Mouse (Mus musculus) testis, adult 2 months (tissue): ENCODE results near the gene Acd. TPM values are rescaled to one million over a fixed set of nuclear protein-coding genes. Genes with fewer than 3 reads are reported as not detected.

Experiments used
- H3K27ac ChIP-seq: fragments of 200-500 bp; 2 replicates; pipeline ENCODE4 v1.5.1; 2012; ENCODE audit warnings: low read depth, low read length; ENCODE audit not compliant: control insufficient read depth, insufficient read depth
- H3K27me3 ChIP-seq: fragments of 200-500 bp; 2 replicates; pipeline ENCODE4 v1.6.1; 2012; ENCODE audit warnings: mild to moderate bottlenecking, low read length, moderate library complexity; ENCODE audit not compliant: control insufficient read depth, insufficient read depth
- H3K36me3 ChIP-seq: fragments of 200-500 bp; 2 replicates; pipeline ENCODE4 v1.6.1; 2012; ENCODE audit warnings: mild to moderate bottlenecking, low read length; ENCODE audit not compliant: control insufficient read depth, insufficient read depth
- H3K4me1 ChIP-seq: fragments of 200-500 bp; 2 replicates; pipeline ENCODE4 v1.6.1; 2012; ENCODE audit warnings: low read length; ENCODE audit not compliant: control insufficient read depth, insufficient read depth
- H3K4me3 ChIP-seq: fragments of 200-500 bp; 2 replicates; pipeline ENCODE4 v1.5.1; 2012; ENCODE audit warnings: low read depth, mild to moderate bottlenecking, low read length, moderate library complexity, mixed read lengths; ENCODE audit not compliant: control insufficient read depth
- CTCF ChIP-seq: fragments of 200-500 bp; IDR thresholded peaks from 2 replicates; pipeline ENCODE4 v1.5.1; 2012; ENCODE audit warnings: low read depth, mild to moderate bottlenecking, inconsistent platforms, low read length, moderate library complexity; ENCODE audit not compliant: control insufficient read depth, insufficient read depth, insufficient replicate concordance
- POLR2A ChIP-seq: fragments of 200-500 bp; IDR thresholded peaks from 2 replicates; pipeline ENCODE4 v1.6.1; 2012; ENCODE audit warnings: low read depth, mild to moderate bottlenecking, inconsistent platforms, low read length, moderate library complexity; ENCODE audit not compliant: control insufficient read depth
- polyA plus RNA-seq: library from polyadenylated mRNA; depleted of rRNA; stranded (reverse); fragments of >200 nt; gene quantifications from 2 replicates; pipeline ENCODE4 v1.2.3, GENCODE M21; 2012

The Acd gene
- polyA plus RNA-seq, 1 experiment = 40.2 TPM

- Histone ChIP-seq H3K27ac (peak overlapping the region; percentile 29; the same call in 1 of the 2 replicates), H3K36me3 (no peaks in the 10 kb centered on the region), H3K27me3 (no peaks in the 10 kb centered on the region), H3K4me1 (peaks cover 23% of the 10 kb centered on the region), H3K4me3 (peak overlapping the region; percentile 93)
- TF ChIP-seq CTCF = no peak
- no peak for TF ChIP-seq POLR2A
Observed at GRCm38 (mm10) chr8:105700566-105700965, 336 bp downstream of the Acd start.

DNA sequence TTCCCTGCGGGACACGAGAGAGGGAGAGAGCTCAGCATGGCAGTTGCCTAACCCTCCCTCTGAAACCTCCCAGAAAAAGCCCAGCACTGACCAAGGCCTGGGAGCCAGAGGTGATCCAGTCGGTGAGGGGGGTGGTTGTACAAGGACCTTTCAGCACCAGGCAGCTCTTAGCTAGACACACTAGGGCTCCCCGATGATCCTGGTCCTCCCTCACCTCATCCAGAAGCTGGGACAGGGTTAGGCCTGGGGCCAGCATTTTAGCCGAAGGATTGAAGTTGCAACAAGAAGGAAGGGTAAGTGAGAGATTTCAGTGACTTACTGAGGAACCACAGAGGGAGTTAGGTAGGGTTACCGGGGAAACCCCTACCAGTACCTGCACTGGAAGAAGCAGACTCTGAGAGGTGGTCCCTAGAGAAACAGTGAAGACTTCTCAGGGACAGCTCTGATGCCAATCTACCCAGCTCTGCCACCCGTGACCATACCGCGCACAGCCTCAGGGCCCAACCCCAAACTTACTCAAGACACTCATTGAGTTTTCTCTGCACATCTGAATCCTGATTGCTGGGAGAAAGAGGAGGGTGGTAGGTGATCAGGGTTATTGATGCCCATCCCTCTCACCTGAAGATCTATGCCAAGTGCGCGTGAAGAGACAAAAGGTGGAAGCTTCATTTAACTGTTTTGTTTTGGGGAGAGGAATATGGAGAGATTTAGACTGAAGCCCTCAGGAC, 1.2 kb downstream of the Acd start:
- Histone ChIP-seq H3K4me1 (peaks cover 30% of the 10 kb centered on the region), H3K27me3 (no peaks in the 10 kb centered on the region), H3K4me3 (peak overlapping the region; percentile 93), H3K36me3 (no peaks in the 10 kb centered on the region), H3K27ac (no peak overlapping the region)
- TF ChIP-seq POLR2A = no peak
- no peak for TF ChIP-seq CTCF

- H3K36me3 ChIP-seq = no peaks in the 10 kb centered on the region
Observed at GRCm38 (mm10) chr8:105698734-105699133, 2.2 kb downstream of the Acd start.

DNA sequence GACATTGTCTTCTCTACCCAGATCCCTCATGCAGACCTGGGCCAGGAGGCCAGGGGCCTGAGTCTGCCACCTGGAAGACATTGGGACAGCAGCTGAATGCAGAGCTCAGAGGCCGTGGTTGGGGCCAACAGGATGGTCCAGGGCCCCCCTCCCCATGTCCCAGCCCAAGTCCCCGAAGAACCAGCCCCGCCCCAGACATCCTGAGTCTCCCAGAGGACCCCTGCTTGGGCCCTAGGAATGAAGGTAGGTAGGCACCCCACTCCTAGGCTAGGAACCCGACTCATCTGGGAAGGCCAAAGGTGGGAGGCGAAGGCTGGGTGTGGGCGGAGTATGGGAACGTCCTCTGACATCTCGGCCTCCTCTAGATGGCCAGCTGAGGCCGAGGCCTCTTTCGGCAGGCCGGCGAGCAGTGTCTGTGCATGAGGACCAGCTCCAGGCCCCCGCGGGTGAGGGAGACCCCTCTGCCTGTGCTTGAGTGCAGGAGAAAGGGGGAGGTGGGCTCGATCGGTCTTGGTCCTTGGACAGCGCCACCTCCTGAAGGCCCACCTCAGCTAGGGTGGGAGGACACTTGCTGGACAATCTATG, 3.6 kb downstream of the Acd start:
- Histone ChIP-seq H3K36me3 (no peaks in the 10 kb centered on the region), H3K27me3 (no peaks in the 10 kb centered on the region), H3K27ac (no peak overlapping the region), H3K4me1 (peaks cover 30% of the 10 kb centered on the region), H3K4me3 (no peak overlapping the region)
- TF ChIP-seq CTCF (no peak), POLR2A (no peak)

More at GRCm38 (mm10) chr8:105698734-105699133, 2.2 kb downstream of the Acd start:
- Histone ChIP-seq H3K27me3 (no peaks in the 10 kb centered on the region), H3K4me1 (peaks cover 31% of the 10 kb centered on the region), H3K4me3 (no peak overlapping the region), H3K27ac (no peak overlapping the region)
- no peak for TF ChIP-seq CTCF
- TF ChIP-seq POLR2A = no peak

DNA sequence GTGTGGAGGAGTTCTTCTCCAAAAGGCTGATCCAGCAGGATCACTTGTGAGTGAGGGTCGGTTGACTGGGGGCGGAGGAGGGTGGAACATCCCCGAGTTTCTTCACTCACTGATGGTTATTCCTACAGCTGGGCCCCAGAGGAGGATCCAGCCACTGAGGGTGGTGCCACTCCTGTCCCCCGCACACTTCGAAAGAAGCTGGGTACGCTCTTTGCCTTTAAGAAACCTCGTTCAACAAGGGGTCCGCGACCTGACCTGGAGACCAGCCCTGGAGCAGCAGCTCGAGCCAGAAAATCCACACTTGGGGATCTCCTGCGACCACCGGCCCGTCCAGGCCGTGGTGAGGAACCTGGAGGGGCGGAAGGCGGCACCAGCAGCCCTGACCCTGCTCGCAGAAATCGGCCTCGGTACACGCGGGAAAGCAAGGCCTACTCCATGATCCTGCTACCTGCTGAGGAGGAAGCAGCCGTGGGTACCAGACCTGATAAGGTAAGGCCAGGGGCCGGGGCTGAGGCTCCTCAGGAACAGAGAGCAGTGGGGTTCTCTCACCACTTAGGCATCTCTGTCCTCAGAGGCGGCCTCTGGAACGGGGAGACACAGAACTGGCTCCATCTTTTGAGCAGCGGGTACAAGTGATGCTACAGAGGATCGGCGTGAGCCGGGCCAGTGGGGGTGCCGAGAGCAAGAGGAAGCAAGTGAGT, 5.7 kb downstream of the Acd start:
- TF ChIP-seq POLR2A (no peak), CTCF (no peak)
- no peak overlapping the region for H3K4me3 ChIP-seq
- no peaks in the 10 kb centered on the region for H3K27me3 ChIP-seq
- peaks cover 21% of the 10 kb centered on the region for H3K4me1 ChIP-seq
- no peak overlapping the region for H3K27ac ChIP-seq
- H3K36me3 ChIP-seq = no peaks in the 10 kb centered on the region

DNA sequence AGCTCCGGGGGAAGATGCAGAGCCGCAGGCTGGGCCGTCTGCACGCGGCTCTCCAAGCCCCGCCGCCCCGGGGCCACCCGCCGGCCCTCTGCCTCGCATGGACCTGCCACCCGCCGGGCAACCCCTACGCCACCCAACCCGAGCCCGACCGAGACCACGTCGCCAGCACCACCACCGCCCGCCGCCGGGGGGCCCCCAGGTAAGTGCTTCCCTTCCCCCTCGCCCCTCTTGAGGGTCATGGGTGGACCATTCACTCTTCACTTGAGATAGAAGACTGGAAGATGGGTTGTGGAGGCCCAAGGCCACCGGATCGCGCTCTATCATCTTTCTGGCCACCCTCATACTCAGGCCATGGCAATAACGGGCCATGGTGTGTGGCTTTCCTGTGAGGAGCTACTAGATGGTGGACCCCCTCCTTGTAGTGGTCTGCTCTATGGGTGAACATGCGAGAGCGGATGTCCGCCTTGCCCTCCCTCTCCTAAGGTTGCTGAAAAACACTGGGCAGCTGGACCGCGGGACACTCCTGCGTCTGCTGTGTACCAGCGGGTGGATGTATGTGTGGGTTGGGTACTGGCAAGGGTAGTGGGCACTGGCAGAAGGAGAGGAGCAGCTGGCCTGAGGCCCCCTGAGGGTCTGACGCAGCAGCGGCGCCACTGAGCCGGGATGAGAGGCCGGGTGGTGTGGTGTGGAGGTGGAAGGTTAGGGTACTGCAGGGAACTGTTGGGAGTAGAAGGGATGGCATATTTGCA, 6.7 kb downstream of the Acd start:
- no peaks in the 10 kb centered on the region for H3K27me3 ChIP-seq
- H3K4me3 ChIP-seq = peak overlapping the region; percentile 41
- TF ChIP-seq POLR2A (no peak), CTCF (no peak)
- H3K36me3 ChIP-seq = no peaks in the 10 kb centered on the region
- peaks cover 19% of the 10 kb centered on the region for H3K4me1 ChIP-seq
- no peak overlapping the region for H3K27ac ChIP-seq

GRCm38 (mm10) chr8:105693648-105694047, 7.3 kb downstream of the Acd start:
- TF ChIP-seq POLR2A = no peak
- no peak for TF ChIP-seq CTCF
- Histone ChIP-seq H3K36me3 (no peaks in the 10 kb centered on the region), H3K4me1 (peaks cover 19% of the 10 kb centered on the region), H3K27me3 (no peaks in the 10 kb centered on the region), H3K4me3 (peak overlapping the region; percentile 41), H3K27ac (no peak overlapping the region)
